Mouse (Mus musculus) neural tube, embryonic 15.5 days (tissue): ENCODE data around the gene Piwil4. TPM values are rescaled to one million over a fixed set of nuclear protein-coding genes. Genes with fewer than 3 reads are reported as not detected.

ENCODE experiments used
- ATAC-seq: fragments of 200-750 bp; cut with Nextera tagmentation; 2 replicates; pipeline ENCODE4 v1.8.0; 2017; ENCODE audit warnings: mild to moderate bottlenecking, moderate TSS enrichment, moderate library complexity; ENCODE audit not compliant: low FRiP score
- H3K27ac ChIP-seq: fragments of 300-500 bp; sonication (generic); replicated peaks from 2 replicates; pipeline ENCODE4 v1.5.1; 2015; ENCODE audit warnings: mild to moderate bottlenecking, inconsistent platforms
- H3K27me3 ChIP-seq: fragments of 300-500 bp; sonication (generic); replicated peaks from 2 replicates; pipeline ENCODE4 v1.6.1; 2015; ENCODE audit warnings: inconsistent platforms
- H3K36me3 ChIP-seq: fragments of 300-500 bp; sonication (generic); 2 replicates; pipeline ENCODE4 v1.6.1; 2015; ENCODE audit warnings: inconsistent platforms
- H3K4me1 ChIP-seq: fragments of 300-500 bp; sonication (generic); 2 replicates; pipeline ENCODE4 v1.6.1; 2015; ENCODE audit warnings: inconsistent platforms
- H3K4me2 ChIP-seq: fragments of 300-500 bp; sonication (generic); 2 replicates; pipeline ENCODE4 v1.6.1; 2015; ENCODE audit warnings: inconsistent platforms, mild to moderate bottlenecking, moderate library complexity
- H3K4me3 ChIP-seq: fragments of 300-500 bp; sonication (generic); replicated peaks from 2 replicates; pipeline ENCODE4 v1.5.1; 2015; ENCODE audit warnings: mild to moderate bottlenecking, inconsistent platforms
- H3K9ac ChIP-seq: fragments of 300-500 bp; sonication (generic); replicated peaks from 2 replicates; pipeline ENCODE4 v1.6.1; 2015; ENCODE audit warnings: mild to moderate bottlenecking, inconsistent platforms
- H3K9me3 ChIP-seq: fragments of 300-500 bp; sonication (generic); replicated peaks from 2 replicates; pipeline ENCODE4 v1.6.1; 2016; ENCODE audit warnings: inconsistent platforms
- WGBS: fragments of 180-500 bp; shearing (Covaris S2); methylation state at CpG from one replicate; pipeline ENCODE4 v1.1.7; 2015; ENCODE audit warnings: mixed read lengths; 5-methylcytosine and 5-hydroxymethylcytosine counted together
- polyA plus RNA-seq: library from polyadenylated mRNA; unstranded; fragments of >200 nt; fragmentation: Nextera tagmentation; extraction: Ambion mirVana; gene quantifications from 2 replicates; pipeline ENCODE4 v1.2.1, GENCODE M21; 2015

Gene Piwil4
- polyA plus RNA-seq, 1 experiment from 2014 or later, result 0.31 TPM

GRCm38 (mm10) chr9:14662138-14662537, 78.4 kb downstream of the Piwil4 start:
- Histone ChIP-seq H3K9ac (no peak overlapping the region), H3K4me2 (no peak overlapping the region), H3K4me1 (no peaks in the 10 kb centered on the region), H3K4me3 (no peak overlapping the region), H3K27me3 (no peaks in the 10 kb centered on the region), H3K9me3 (no peaks in the 10 kb centered on the region), H3K36me3 (no peaks in the 10 kb centered on the region), H3K27ac (no peak overlapping the region)
- WGBS, result 90% methylated on average over 9 of the region's 9 CpGs
- no peak for ATAC-seq

GRCm38 (mm10) chr9:14657926-14658325, 82.6 kb downstream of the Piwil4 start:
- no peak overlapping the region for H3K9ac ChIP-seq
- no peaks in the 10 kb centered on the region for H3K27me3 ChIP-seq
- no peaks in the 10 kb centered on the region for H3K9me3 ChIP-seq
- 43% methylated on average over 2 of the region's 2 CpGs for WGBS
- ATAC-seq, result no peak
- H3K4me2 ChIP-seq, result no peak overlapping the region
- H3K4me1 ChIP-seq, result no peaks in the 10 kb centered on the region
- no peaks in the 10 kb centered on the region for H3K36me3 ChIP-seq
- no peak overlapping the region for H3K4me3 ChIP-seq
- H3K27ac ChIP-seq, result no peak overlapping the region

DNA sequence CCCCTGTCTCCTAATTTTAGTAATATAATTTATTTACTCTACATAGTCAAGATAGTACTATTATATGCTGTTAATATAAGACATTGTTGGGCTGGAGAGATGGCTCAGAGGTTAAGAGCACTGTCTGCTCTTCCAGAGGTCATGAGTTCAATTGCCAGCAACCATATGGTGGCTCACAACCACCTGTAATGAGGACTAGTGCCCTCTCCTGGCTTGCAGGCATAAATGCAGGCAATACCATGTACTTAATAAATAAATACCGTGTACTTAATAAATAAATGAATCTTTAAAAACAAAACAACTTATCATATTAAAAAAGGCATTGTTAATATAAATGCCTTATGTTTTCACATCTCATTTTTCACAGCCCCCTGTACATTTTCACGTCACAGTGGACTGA, 86.5 kb downstream of the Piwil4 start:
- no peaks in the 10 kb centered on the region for H3K4me1 ChIP-seq
- H3K27ac ChIP-seq, result no peak overlapping the region
- H3K36me3 ChIP-seq, result no peaks in the 10 kb centered on the region
- H3K4me3 ChIP-seq, result no peak overlapping the region
- 68% methylated on average over 2 of the region's 2 CpGs for WGBS
- no peak for ATAC-seq
- H3K9me3 ChIP-seq, result no peaks in the 10 kb centered on the region
- H3K9ac ChIP-seq, result no peak overlapping the region
- no peaks in the 10 kb centered on the region for H3K27me3 ChIP-seq
- no peak overlapping the region for H3K4me2 ChIP-seq

DNA sequence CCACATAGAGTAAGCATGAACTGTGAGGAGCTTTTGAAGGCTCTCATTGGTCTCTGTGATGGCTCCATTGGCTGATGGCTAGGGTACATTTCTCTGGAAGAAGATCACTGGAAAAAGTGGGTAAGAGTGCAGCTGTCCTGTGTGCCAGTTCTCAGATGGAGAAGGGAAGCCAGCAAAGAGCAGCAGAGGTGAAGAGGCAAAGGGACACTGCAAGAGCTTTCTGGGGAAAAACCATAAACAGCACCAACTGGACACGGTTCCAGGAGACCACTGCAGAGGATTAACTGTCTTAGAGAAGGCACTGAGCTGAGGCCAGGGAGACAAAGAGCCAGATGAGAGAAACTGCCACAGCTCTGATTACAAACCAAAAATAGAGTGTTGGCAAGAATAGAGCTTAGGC, 87.8 kb downstream of the Piwil4 start:
- ATAC-seq, result no peak
- 83% methylated on average over 1 of the region's 1 CpGs for WGBS

GRCm38 (mm10) chr9:14647849-14648248, 92.7 kb downstream of the Piwil4 start:
- no peak for ATAC-seq

More for the DNA sequence above, 87.8 kb downstream of the Piwil4 start:
- H3K9ac ChIP-seq, result no peak overlapping the region
- no peaks in the 10 kb centered on the region for H3K36me3 ChIP-seq
- no peak overlapping the region for H3K4me3 ChIP-seq
- H3K27me3 ChIP-seq, result no peaks in the 10 kb centered on the region
- no peak overlapping the region for H3K27ac ChIP-seq
- H3K9me3 ChIP-seq, result no peaks in the 10 kb centered on the region
- no peak overlapping the region for H3K4me2 ChIP-seq
- H3K4me1 ChIP-seq, result no peaks in the 10 kb centered on the region

DNA sequence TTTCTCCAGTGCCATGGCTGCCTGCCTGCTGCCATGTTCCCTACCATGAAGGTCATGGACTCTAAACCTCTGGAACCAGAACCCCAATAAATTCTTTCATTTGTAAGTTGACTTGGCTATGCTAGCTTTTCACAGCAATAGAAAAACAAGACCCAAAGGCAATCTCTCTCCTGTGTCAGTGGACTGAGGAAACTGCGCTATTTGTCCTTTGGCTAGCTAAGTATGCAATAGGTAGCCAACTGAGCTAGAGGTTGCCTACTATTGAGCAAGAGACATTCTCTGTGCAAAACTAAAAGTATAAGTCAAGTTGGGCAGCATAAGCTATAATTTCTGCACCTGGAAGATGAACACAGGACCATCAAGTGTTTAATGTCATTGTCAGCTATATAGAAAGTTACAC, 93.9 kb downstream of the Piwil4 start:
- H3K4me2 ChIP-seq, result no peak overlapping the region
- no peak overlapping the region for H3K4me3 ChIP-seq
- H3K27me3 ChIP-seq, result no peaks in the 10 kb centered on the region
- peaks cover 11% of the 10 kb centered on the region for H3K4me1 ChIP-seq
- 98% methylated on average over 1 of the region's 1 CpGs for WGBS
- no peaks in the 10 kb centered on the region for H3K9me3 ChIP-seq
- H3K27ac ChIP-seq, result no peak overlapping the region
- no peak for ATAC-seq
- no peak overlapping the region for H3K9ac ChIP-seq
- no peaks in the 10 kb centered on the region for H3K36me3 ChIP-seq

More at GRCm38 (mm10) chr9:14647849-14648248, 92.7 kb downstream of the Piwil4 start:
- no peak overlapping the region for H3K4me3 ChIP-seq
- no peaks in the 10 kb centered on the region for H3K9me3 ChIP-seq
- H3K36me3 ChIP-seq, result no peaks in the 10 kb centered on the region
- no peak overlapping the region for H3K9ac ChIP-seq
- H3K27ac ChIP-seq, result no peak overlapping the region
- no peak overlapping the region for H3K4me2 ChIP-seq
- WGBS, result 90% methylated on average over 8 of the region's 8 CpGs
- H3K4me1 ChIP-seq, result peaks cover 6% of the 10 kb centered on the region
- H3K27me3 ChIP-seq, result no peaks in the 10 kb centered on the region

Other genes with a start within 250 kb of the Piwil4 start
- gene Kdm4d, start 240.3 kb downstream of the Piwil4 start, polyA plus RNA-seq, result 0.82 and 0.95 TPM in 2 replicates
- gene Cwc15, start 240.1 kb downstream of the Piwil4 start, polyA plus RNA-seq, result 146 and 154 TPM in 2 replicates
- gene Amotl1, start 95.7 kb downstream of the Piwil4 start, polyA plus RNA-seq, result 6.8 and 9.3 TPM in 2 replicates
- gene Fut4, start 11.7 kb upstream of the Piwil4 start, polyA plus RNA-seq, result 2.2 and 2.6 TPM in 2 replicates
- 0.65 and 1.0 TPM in 2 replicates for gene 1700012B09Rik, start 30.3 kb upstream of the Piwil4 start, polyA plus RNA-seq
- 10.8 and 14.3 TPM in 2 replicates for gene Mre11a, start 43.9 kb upstream of the Piwil4 start, polyA plus RNA-seq
- gene Ankrd49, start 44.1 kb upstream of the Piwil4 start, polyA plus RNA-seq, result 22.4 and 31.9 TPM in 2 replicates
- 1.1 and 4.4 TPM in 2 replicates for gene Gpr83, start 119.5 kb upstream of the Piwil4 start, polyA plus RNA-seq
- 1.9 TPM in 1 of 2 replicates, not detected in the other for gene Izumo1r, start 163.2 kb upstream of the Piwil4 start, polyA plus RNA-seq